Mouse (Mus musculus): Measurements from ENCODE around the gene Usp2. TPM values are rescaled to one million over a fixed set of nuclear protein-coding genes. Genes with fewer than 3 reads are reported as not detected.

Usp2 gene
- polyA plus RNA-seq, 1 experiment from 2014 or later = 39.4 TPM

- H3K9me3 ChIP-seq (ENCODE audit: control insufficient read depth, low read length) = no peaks in the 10 kb centered on the region
- peaks cover 14% of the 10 kb centered on the region for H3K27me3 ChIP-seq (replicated peaks; ENCODE audit: control insufficient read depth, insufficient read depth, low read length)
- ATAC-seq (ENCODE audit: low read depth) = no peak
- no peak for DNase-seq (ENCODE audit: low spot score)
- H3K4me3 ChIP-seq (ENCODE audit: low read depth, low read length) = no peak overlapping the region
- no peak overlapping the region for H3K4me2 ChIP-seq (ENCODE audit: low read depth, low read length)
- no peak overlapping the region; the same call in 1 of the 2 replicates for H3K27ac ChIP-seq (replicated peaks; ENCODE audit: low read depth, low read length)
- no peak overlapping the region for H3K9ac ChIP-seq (ENCODE audit: low read depth, low read length)
- no peaks in the 10 kb centered on the region for H3K36me3 ChIP-seq (ENCODE audit: control insufficient read depth, insufficient read depth, low read length)
- 65% methylated on average over 15 of the region's 15 CpGs for WGBS
- H3K4me1 ChIP-seq (ENCODE audit: control insufficient read depth, insufficient read depth, low read length) = peaks cover 3% of the 10 kb centered on the region; the same call in 1 of the 2 replicates
These were observed 18.1 kb upstream of the Usp2 start for GRCm38 (mm10) chr9:44048541-44049380.

- Histone ChIP-seq H3K27ac (replicated peaks; ENCODE audit: low read depth, low read length) (no peak overlapping the region), H3K9ac (ENCODE audit: low read depth, low read length) (no peak overlapping the region), H3K4me3 (ENCODE audit: low read depth, low read length) (no peak overlapping the region), H3K9me3 (ENCODE audit: control insufficient read depth, low read length) (no peaks in the 10 kb centered on the region), H3K4me2 (ENCODE audit: low read depth, low read length) (no peak overlapping the region), H3K27me3 (replicated peaks; ENCODE audit: control insufficient read depth, insufficient read depth, low read length) (peaks cover 6% of the 10 kb centered on the region), H3K4me1 (ENCODE audit: control insufficient read depth, insufficient read depth, low read length) (no peaks in the 10 kb centered on the region), H3K36me3 (ENCODE audit: control insufficient read depth, insufficient read depth, low read length) (no peaks in the 10 kb centered on the region)
- ATAC-seq (ENCODE audit: low read depth) = no peak
- 96% methylated on average over 8 of the region's 8 CpGs for WGBS
- DNase-seq (ENCODE audit: low spot score) = no peak
These were observed 17.2 kb upstream of the Usp2 start for GRCm38 (mm10) chr9:44049381-44050165.

DNA sequence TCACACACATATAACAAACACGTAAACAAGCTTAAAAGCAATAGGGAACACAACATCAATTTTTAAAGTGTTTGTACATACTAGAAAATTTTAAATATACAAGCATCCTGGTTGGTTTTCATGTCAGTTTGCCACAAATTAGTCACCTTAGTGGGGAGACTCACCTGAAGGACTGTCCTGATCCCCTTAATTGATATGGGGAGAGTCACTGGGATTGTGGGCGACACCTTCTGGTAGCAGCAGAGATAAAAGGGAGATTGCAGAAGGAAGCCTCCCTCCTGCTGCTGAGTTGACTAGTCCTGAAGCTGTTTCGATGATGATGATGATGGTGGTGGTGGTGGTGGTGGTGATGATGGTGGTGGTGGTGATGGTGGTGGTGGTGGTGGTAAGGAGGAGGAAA lies 14.0 kb upstream of the Usp2 start:
- Histone ChIP-seq H3K27me3 (replicated peaks; ENCODE audit: control insufficient read depth, insufficient read depth, low read length) (no peaks in the 10 kb centered on the region), H3K4me3 (ENCODE audit: low read depth, low read length) (no peak overlapping the region), H3K9ac (ENCODE audit: low read depth, low read length) (no peak overlapping the region), H3K9me3 (ENCODE audit: control insufficient read depth, low read length) (peaks cover 4% of the 10 kb centered on the region; the same call in 1 of the 2 replicates), H3K4me1 (ENCODE audit: control insufficient read depth, insufficient read depth, low read length) (no peaks in the 10 kb centered on the region), H3K36me3 (ENCODE audit: control insufficient read depth, insufficient read depth, low read length) (no peaks in the 10 kb centered on the region), H3K4me2 (ENCODE audit: low read depth, low read length) (no peak overlapping the region), H3K27ac (replicated peaks; ENCODE audit: low read depth, low read length) (no peak overlapping the region)
- WGBS = 65% methylated on average over 3 of the region's 3 CpGs
- no peak for DNase-seq (ENCODE audit: low spot score)
- no peak for ATAC-seq (ENCODE audit: low read depth)

- ATAC-seq (ENCODE audit: low read depth) (no peak), DNase-seq (ENCODE audit: low spot score) (no peak)
- no peaks in the 10 kb centered on the region for H3K4me1 ChIP-seq (ENCODE audit: control insufficient read depth, insufficient read depth, low read length)
- H3K9ac ChIP-seq (ENCODE audit: low read depth, low read length) = no peak overlapping the region
- H3K4me2 ChIP-seq (ENCODE audit: low read depth, low read length) = no peak overlapping the region
- H3K36me3 ChIP-seq (ENCODE audit: control insufficient read depth, insufficient read depth, low read length) = no peaks in the 10 kb centered on the region
- no peak overlapping the region for H3K27ac ChIP-seq (replicated peaks; ENCODE audit: low read depth, low read length)
- no peak overlapping the region for H3K4me3 ChIP-seq (ENCODE audit: low read depth, low read length)
- 58% methylated on average over 1 of the region's 1 CpGs for WGBS
- no peaks in the 10 kb centered on the region for H3K27me3 ChIP-seq (replicated peaks; ENCODE audit: control insufficient read depth, insufficient read depth, low read length)
- peaks cover 4% of the 10 kb centered on the region; the same call in 1 of the 2 replicates for H3K9me3 ChIP-seq (ENCODE audit: control insufficient read depth, low read length)
These were observed 12.9 kb upstream of the Usp2 start for GRCm38 (mm10) chr9:44053936-44054335.

GRCm38 (mm10) chr9:44058606-44059005 lies 8.2 kb upstream of the Usp2 start:
- H3K4me2 ChIP-seq (ENCODE audit: low read depth, low read length) = no peak overlapping the region
- no peak overlapping the region for H3K9ac ChIP-seq (ENCODE audit: low read depth, low read length)
- H3K27ac ChIP-seq (replicated peaks; ENCODE audit: low read depth, low read length) = no peak overlapping the region
- no peak overlapping the region for H3K4me3 ChIP-seq (ENCODE audit: low read depth, low read length)
- DNase-seq (ENCODE audit: low spot score) (no peak), ATAC-seq (ENCODE audit: low read depth) (no peak)
- H3K27me3 ChIP-seq (replicated peaks; ENCODE audit: control insufficient read depth, insufficient read depth, low read length) = no peaks in the 10 kb centered on the region
- WGBS = 77% methylated on average over 6 of the region's 6 CpGs
- peaks cover 4% of the 10 kb centered on the region; the same call in 1 of the 2 replicates for H3K9me3 ChIP-seq (ENCODE audit: control insufficient read depth, low read length)
- H3K36me3 ChIP-seq (ENCODE audit: control insufficient read depth, insufficient read depth, low read length) = no peaks in the 10 kb centered on the region
- H3K4me1 ChIP-seq (ENCODE audit: control insufficient read depth, insufficient read depth, low read length) = no peaks in the 10 kb centered on the region

DNA sequence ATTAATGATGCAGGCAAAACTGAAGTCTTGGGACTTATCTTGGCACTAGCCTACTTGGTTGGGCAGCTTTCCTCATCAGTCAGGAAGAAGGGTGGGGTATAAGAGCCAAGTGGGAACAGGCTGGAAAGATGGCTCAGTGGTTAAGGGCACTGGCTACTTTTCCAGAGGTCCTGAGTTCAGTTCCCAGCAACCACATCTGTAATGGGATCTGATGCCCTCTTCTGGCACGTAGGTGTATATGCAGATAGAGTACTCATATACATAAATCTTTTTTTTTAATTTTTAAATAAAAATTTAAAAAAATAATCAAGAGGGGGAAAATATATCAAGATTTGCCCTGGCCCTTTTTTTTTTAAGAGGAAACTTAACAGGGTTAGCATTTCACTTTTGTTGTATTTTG lies 1.6 kb upstream of the Usp2 start:
- DNase-seq (ENCODE audit: low spot score) (no peak), ATAC-seq (ENCODE audit: low read depth) (no peak)
- Histone ChIP-seq H3K4me2 (ENCODE audit: low read depth, low read length) (no peak overlapping the region), H3K27me3 (replicated peaks; ENCODE audit: control insufficient read depth, insufficient read depth, low read length) (no peaks in the 10 kb centered on the region), H3K36me3 (ENCODE audit: control insufficient read depth, insufficient read depth, low read length) (no peaks in the 10 kb centered on the region), H3K4me1 (ENCODE audit: control insufficient read depth, insufficient read depth, low read length) (peaks cover 12% of the 10 kb centered on the region), H3K9ac (ENCODE audit: low read depth, low read length) (no peak overlapping the region), H3K4me3 (ENCODE audit: low read depth, low read length) (no peak overlapping the region), H3K27ac (replicated peaks; ENCODE audit: low read depth, low read length) (no peak overlapping the region), H3K9me3 (ENCODE audit: control insufficient read depth, low read length) (no peaks in the 10 kb centered on the region)
- WGBS = 32% methylated on average over 1 of the region's 1 CpGs

DNA sequence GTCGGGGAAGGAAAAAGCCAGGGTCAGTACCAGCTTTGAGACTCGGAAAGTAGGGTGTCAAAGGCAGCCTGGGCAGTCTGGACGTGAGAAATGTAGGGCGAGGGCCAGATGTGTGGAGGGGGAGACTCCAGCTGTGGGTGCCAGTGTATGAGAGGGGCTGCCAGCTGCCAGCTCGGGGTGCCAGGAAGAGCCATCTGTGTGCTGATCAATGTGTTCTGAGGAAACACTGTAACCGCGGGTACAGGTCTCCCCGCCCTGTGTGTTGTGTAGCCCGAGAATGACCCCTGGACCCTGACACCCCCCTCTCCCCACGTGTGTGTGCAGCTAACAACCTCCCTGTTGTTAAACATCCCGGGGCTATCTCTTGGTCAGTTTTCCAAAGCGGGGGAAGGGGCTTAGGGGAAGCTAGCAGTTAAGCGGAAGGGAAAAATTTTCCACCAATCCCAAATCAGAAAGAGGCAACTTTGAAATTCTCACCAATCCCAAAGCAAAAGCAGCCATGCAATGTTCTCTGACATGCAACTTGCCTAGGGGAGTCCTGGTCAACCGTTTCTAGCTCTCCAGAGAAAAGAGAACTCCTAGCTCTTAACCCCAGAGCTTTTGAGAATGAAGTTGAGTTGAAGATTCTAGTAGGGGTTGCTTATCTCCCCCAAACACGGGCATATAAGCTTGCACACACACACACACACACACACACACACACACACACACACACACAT lies 579 bp downstream of the Usp2 start:
- H3K4me1 ChIP-seq (ENCODE audit: control insufficient read depth, insufficient read depth, low read length) = peaks cover 22% of the 10 kb centered on the region
- no peaks in the 10 kb centered on the region for H3K36me3 ChIP-seq (ENCODE audit: control insufficient read depth, insufficient read depth, low read length)
- peak overlapping the region; percentile 95 for H3K4me2 ChIP-seq (ENCODE audit: low read depth, low read length)
- peak overlapping the region; percentile 54 for H3K4me3 ChIP-seq (ENCODE audit: low read depth, low read length)
- ATAC-seq (ENCODE audit: low read depth) (peak; percentile 13), DNase-seq (ENCODE audit: low spot score) (peak; percentile 56)
- no peak overlapping the region for H3K27ac ChIP-seq (replicated peaks; ENCODE audit: low read depth, low read length)
- 5% methylated on average over 15 of the region's 15 CpGs for WGBS
- H3K9me3 ChIP-seq (ENCODE audit: control insufficient read depth, low read length) = no peaks in the 10 kb centered on the region
- no peaks in the 10 kb centered on the region for H3K27me3 ChIP-seq (replicated peaks; ENCODE audit: control insufficient read depth, insufficient read depth, low read length)
- peak overlapping the region; percentile 60 for H3K9ac ChIP-seq (ENCODE audit: low read depth, low read length)

DNA sequence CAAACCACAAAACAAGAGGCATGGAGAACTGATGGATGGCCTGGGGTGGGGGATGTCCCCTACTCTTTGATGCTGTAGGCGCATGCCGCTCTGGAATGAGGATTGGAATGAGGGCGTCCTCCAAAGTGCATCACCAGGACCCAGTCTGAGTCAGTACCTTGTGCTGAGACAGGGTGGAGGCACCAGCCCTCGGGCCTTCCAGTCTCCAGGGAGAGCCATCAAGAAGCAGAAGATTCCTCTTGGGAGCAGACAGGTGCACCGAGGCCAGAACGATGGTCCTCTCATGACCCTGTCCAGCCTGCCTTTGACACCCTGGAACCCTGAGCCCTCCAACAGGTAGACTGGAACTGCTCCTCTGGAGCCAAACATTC lies 1.1 kb downstream of the Usp2 start:
- no peaks in the 10 kb centered on the region for H3K36me3 ChIP-seq (ENCODE audit: control insufficient read depth, insufficient read depth, low read length)
- H3K27ac ChIP-seq (replicated peaks; ENCODE audit: low read depth, low read length) = no peak overlapping the region
- H3K4me2 ChIP-seq (ENCODE audit: low read depth, low read length) = peak overlapping the region; percentile 95
- H3K4me1 ChIP-seq (ENCODE audit: control insufficient read depth, insufficient read depth, low read length) = peaks cover 25% of the 10 kb centered on the region
- WGBS = 78% methylated on average over 6 of the region's 6 CpGs
- no peak overlapping the region; the same call in 1 of the 2 replicates for H3K4me3 ChIP-seq (ENCODE audit: low read depth, low read length)
- H3K9ac ChIP-seq (ENCODE audit: low read depth, low read length) = no peak overlapping the region
- H3K27me3 ChIP-seq (replicated peaks; ENCODE audit: control insufficient read depth, insufficient read depth, low read length) = no peaks in the 10 kb centered on the region
- ATAC-seq (ENCODE audit: low read depth) = no peak
- H3K9me3 ChIP-seq (ENCODE audit: control insufficient read depth, low read length) = no peaks in the 10 kb centered on the region
- no peak for DNase-seq (ENCODE audit: low spot score)
